Mouse (Mus musculus): Measurements from ENCODE around the gene Cwc22. TPM values are rescaled to one million over a fixed set of nuclear protein-coding genes. Genes with fewer than 3 reads are reported as not detected.

Cwc22 gene
- polyA plus RNA-seq, 1 experiment from 2014 or later = 14.9 TPM

DNA sequence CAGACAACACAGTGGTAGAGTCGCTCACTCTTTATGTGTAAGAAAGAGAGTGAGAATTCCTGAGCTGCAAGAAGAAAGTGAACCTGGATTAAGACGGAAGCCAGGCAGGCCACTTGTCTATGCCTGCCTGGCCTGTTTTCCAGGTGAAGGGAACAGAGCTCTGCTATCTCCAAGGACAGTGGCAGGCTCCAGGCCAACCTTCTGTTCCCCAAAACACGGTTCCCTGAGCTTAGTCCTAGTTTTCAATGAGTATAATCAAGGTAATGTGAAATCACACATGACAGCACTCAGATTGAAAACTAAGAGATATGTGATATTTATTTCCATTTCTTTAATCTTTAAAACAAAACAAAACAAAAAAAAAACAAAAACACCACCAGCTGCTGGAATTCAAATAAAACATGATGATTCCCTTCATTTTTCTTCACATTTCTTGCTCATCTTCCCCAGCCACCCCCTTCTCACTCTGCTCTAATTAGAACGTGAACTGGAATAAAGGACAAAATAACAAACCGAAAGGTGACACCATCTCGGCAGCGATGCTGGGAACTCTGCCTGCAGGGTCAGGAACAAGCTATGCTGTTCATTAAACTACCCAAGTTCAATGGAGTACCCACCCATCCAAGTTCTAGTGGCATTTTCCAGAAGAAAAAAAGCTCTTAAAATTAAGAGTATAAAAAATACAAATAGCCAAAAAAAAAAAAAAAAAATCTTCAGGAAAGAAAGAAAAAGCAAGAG, 20.8 kb downstream of the Cwc22 start:
- Histone ChIP-seq H3K27me3 (replicated peaks; ENCODE audit: insufficient read depth, low read length) (no peaks in the 10 kb centered on the region), H3K9me3 (ENCODE audit: low read length) (no peaks in the 10 kb centered on the region), H3K27ac (ENCODE audit: low read length) (no peak overlapping the region), H3K4me1 (ENCODE audit: insufficient read depth, low read depth, low read length) (no peaks in the 10 kb centered on the region), H3K4me2 (replicated peaks; ENCODE audit: low read depth, low read length) (no peak overlapping the region), H3K36me3 (ENCODE audit: insufficient read depth, low read length) (peaks cover 31% of the 10 kb centered on the region), H3K4me3 (ENCODE audit: low read depth, low read length) (no peak overlapping the region), H3K9ac (replicated peaks; ENCODE audit: low read depth) (no peak overlapping the region)
- ATAC-seq (no peak), DNase-seq (ENCODE audit: low spot score) (no peak)
- 74% methylated on average over 7 of the region's 7 CpGs for WGBS
- TF ChIP-seq EP300 (IDR thresholded peaks at IDR 0.05) (no peak), CTCF (IDR thresholded peaks at IDR 0.05) (no peak)

DNA sequence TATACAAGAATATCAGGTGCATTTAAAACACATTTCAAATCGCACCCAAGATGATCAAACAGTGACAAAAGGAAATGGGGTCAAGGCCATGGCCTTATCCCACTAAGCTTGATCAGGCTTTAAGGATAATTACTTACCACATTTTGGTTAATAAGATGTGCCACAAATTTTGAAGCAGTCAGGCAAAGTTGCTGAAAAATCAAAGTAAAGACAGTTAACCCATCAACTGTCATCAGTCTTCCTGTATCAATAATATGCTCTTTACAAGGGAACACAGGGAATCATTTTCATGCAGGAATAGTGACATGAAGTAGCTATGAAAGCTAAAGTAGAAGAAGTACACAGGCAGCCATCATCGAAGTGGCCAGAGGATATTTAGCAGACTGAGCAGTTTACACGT, 22.2 kb downstream of the Cwc22 start:
- H3K36me3 ChIP-seq (ENCODE audit: insufficient read depth, low read length) = peaks cover 39% of the 10 kb centered on the region
- no peak overlapping the region for H3K4me3 ChIP-seq (ENCODE audit: low read depth, low read length)
- no peak overlapping the region for H3K9ac ChIP-seq (replicated peaks; ENCODE audit: low read depth)
- DNase-seq (ENCODE audit: low spot score) = no peak
- H3K4me1 ChIP-seq (ENCODE audit: insufficient read depth, low read depth, low read length) = no peaks in the 10 kb centered on the region
- no peak for ATAC-seq
- WGBS = 97% methylated on average over 3 of the region's 3 CpGs
- no peak overlapping the region for H3K4me2 ChIP-seq (replicated peaks; ENCODE audit: low read depth, low read length)
- no peak overlapping the region for H3K27ac ChIP-seq (ENCODE audit: low read length)
- no peaks in the 10 kb centered on the region for H3K9me3 ChIP-seq (ENCODE audit: low read length)
- TF ChIP-seq EP300 (IDR thresholded peaks at IDR 0.05) (no peak), CTCF (IDR thresholded peaks at IDR 0.05) (no peak)
- H3K27me3 ChIP-seq (replicated peaks; ENCODE audit: insufficient read depth, low read length) = no peaks in the 10 kb centered on the region

DNA sequence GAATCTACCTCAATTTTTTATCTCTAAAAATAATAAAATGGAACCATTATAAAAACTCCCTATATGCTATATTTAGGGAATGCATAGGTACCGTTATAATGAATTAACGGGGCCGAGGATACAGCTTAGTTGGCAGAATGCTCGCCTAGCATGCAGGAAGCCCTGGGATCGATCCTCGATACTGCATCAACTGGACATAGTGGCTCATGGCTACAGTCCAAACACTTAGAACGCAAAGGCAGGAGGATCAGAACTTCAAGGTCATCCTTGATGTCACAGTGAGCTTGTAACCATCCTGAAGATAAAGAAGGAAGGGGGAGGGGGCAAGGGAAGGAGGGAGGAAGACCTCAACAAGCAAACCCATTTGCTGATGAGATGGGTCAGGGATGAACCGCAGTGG, 23.0 kb downstream of the Cwc22 start:
- WGBS = 94% methylated on average over 8 of the region's 8 CpGs
- Histone ChIP-seq H3K4me3 (ENCODE audit: low read depth, low read length) (no peak overlapping the region), H3K4me2 (replicated peaks; ENCODE audit: low read depth, low read length) (no peak overlapping the region), H3K9ac (replicated peaks; ENCODE audit: low read depth) (no peak overlapping the region), H3K4me1 (ENCODE audit: insufficient read depth, low read depth, low read length) (no peaks in the 10 kb centered on the region), H3K27me3 (replicated peaks; ENCODE audit: insufficient read depth, low read length) (no peaks in the 10 kb centered on the region), H3K9me3 (ENCODE audit: low read length) (no peaks in the 10 kb centered on the region), H3K27ac (ENCODE audit: low read length) (no peak overlapping the region), H3K36me3 (ENCODE audit: insufficient read depth, low read length) (peaks cover 32% of the 10 kb centered on the region)
- DNase-seq (ENCODE audit: low spot score) = no peak
- no peak for TF ChIP-seq CTCF (IDR thresholded peaks at IDR 0.05)
- no peak for TF ChIP-seq EP300 (IDR thresholded peaks at IDR 0.05)
- ATAC-seq = no peak

DNA sequence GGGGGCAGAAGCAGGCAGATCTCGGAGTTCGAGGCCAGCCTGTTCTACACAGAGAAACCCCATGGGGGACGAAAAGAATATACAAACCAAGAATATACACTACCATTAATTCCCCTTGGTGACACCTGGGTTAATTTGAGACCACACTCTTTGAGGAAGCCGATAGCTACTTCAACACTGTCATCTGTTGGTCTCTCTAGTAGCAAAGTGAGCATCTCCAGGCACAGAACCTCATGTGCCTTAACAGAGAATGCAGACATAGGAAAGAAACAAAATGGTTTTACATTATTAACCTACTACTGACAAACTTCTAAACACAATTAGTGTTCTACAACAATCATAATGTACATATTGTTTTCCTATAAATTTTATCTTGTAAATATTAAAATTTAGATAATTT, 24.9 kb downstream of the Cwc22 start:
- no peak overlapping the region for H3K9ac ChIP-seq (replicated peaks; ENCODE audit: low read depth)
- 91% methylated on average over 4 of the region's 4 CpGs for WGBS

DNA sequence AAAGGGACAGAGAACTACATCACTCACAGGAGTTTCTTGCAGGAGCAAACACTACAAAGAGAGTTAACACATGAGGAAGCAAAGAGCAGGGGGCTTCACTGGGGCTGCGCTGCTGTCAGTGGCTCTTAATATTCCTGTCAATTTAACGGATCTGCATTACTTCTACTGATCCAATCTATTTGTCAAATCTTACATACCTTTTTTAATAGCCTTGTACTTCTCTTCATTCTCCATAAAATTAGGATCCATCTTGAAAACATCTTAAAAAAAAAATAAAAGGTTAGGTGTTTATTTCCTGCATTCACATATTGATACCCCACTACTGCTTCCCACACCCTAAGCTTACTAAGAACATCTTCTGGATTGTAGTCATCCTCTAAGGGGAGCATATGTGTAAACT, 25.6 kb downstream of the Cwc22 start:
- WGBS = 98% methylated on average over 2 of the region's 2 CpGs
- Histone ChIP-seq H3K27me3 (replicated peaks; ENCODE audit: insufficient read depth, low read length) (no peaks in the 10 kb centered on the region), H3K4me2 (replicated peaks; ENCODE audit: low read depth, low read length) (no peak overlapping the region), H3K4me1 (ENCODE audit: insufficient read depth, low read depth, low read length) (no peaks in the 10 kb centered on the region), H3K36me3 (ENCODE audit: insufficient read depth, low read length) (peaks cover 35% of the 10 kb centered on the region), H3K4me3 (ENCODE audit: low read depth, low read length) (no peak overlapping the region), H3K27ac (ENCODE audit: low read length) (no peak overlapping the region), H3K9ac (replicated peaks; ENCODE audit: low read depth) (no peak overlapping the region), H3K9me3 (ENCODE audit: low read length) (no peaks in the 10 kb centered on the region)
- TF ChIP-seq CTCF (IDR thresholded peaks at IDR 0.05) (no peak), EP300 (IDR thresholded peaks at IDR 0.05) (no peak)
- ATAC-seq = no peak
- DNase-seq (ENCODE audit: low spot score) = no peak

More for the DNA sequence above, 24.9 kb downstream of the Cwc22 start:
- H3K27me3 ChIP-seq (replicated peaks; ENCODE audit: insufficient read depth, low read length) = no peaks in the 10 kb centered on the region
- H3K4me1 ChIP-seq (ENCODE audit: insufficient read depth, low read depth, low read length) = no peaks in the 10 kb centered on the region
- no peak overlapping the region for H3K4me2 ChIP-seq (replicated peaks; ENCODE audit: low read depth, low read length)
- H3K9me3 ChIP-seq (ENCODE audit: low read length) = no peaks in the 10 kb centered on the region
- H3K27ac ChIP-seq (ENCODE audit: low read length) = no peak overlapping the region
- no peak for ATAC-seq
- DNase-seq (ENCODE audit: low spot score) = no peak
- no peak overlapping the region for H3K4me3 ChIP-seq (ENCODE audit: low read depth, low read length)
- TF ChIP-seq CTCF (IDR thresholded peaks at IDR 0.05) (no peak), EP300 (IDR thresholded peaks at IDR 0.05) (no peak)
- H3K36me3 ChIP-seq (ENCODE audit: insufficient read depth, low read length) = peaks cover 35% of the 10 kb centered on the region

DNA sequence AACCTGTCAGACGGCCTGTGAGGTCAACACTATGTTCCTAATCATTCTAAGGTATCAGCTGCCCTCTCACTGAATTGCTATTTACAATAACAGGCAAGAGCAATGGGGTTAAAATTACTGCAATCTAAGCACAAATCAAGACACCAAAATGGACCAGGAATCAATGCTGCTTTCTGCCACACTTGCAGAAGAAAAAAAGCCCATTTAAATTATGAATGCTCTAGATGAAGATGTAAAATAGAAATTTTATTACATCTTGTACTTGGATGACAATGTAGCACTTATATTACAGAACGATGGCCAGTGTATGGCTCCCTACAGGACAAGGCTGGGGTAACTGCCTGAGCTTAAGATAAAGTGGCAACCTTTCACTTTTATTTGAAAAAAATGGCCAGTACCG, 27.7 kb downstream of the Cwc22 start:
- no peak for DNase-seq (ENCODE audit: low spot score)
- peaks cover 34% of the 10 kb centered on the region; the same call in 1 of the 2 replicates for H3K36me3 ChIP-seq (ENCODE audit: insufficient read depth, low read length)
- WGBS = 87% methylated on average over 3 of the region's 3 CpGs
- no peak overlapping the region for H3K4me2 ChIP-seq (replicated peaks; ENCODE audit: low read depth, low read length)
- no peak overlapping the region for H3K4me3 ChIP-seq (ENCODE audit: low read depth, low read length)
- no peaks in the 10 kb centered on the region for H3K4me1 ChIP-seq (ENCODE audit: insufficient read depth, low read depth, low read length)
- H3K9me3 ChIP-seq (ENCODE audit: low read length) = no peaks in the 10 kb centered on the region
- no peaks in the 10 kb centered on the region for H3K27me3 ChIP-seq (replicated peaks; ENCODE audit: insufficient read depth, low read length)
- ATAC-seq = no peak
- H3K9ac ChIP-seq (replicated peaks; ENCODE audit: low read depth) = no peak overlapping the region
- TF ChIP-seq CTCF (IDR thresholded peaks at IDR 0.05) (no peak), EP300 (IDR thresholded peaks at IDR 0.05) (no peak)
- no peak overlapping the region for H3K27ac ChIP-seq (ENCODE audit: low read length)

All from lung, postnatal 0 days (tissue).